Mouse (Mus musculus) testis, adult 2 months (tissue): ENCODE measurements around the gene Fthl17b.
"Not testable (repeated sequence)": the region's sequence is repeated elsewhere in the genome, so short reads cannot be mapped to it uniquely, and the experiment has no call there.

Source experiments
- CTCF ChIP-seq: fragments of 200-500 bp; IDR thresholded peaks from 2 replicates; pipeline ENCODE4 v1.5.1; 2012; ENCODE audit warnings: low read depth, mild to moderate bottlenecking, inconsistent platforms, low read length, moderate library complexity; ENCODE audit not compliant: control insufficient read depth, insufficient read depth, insufficient replicate concordance
- POLR2A ChIP-seq: fragments of 200-500 bp; IDR thresholded peaks from 2 replicates; pipeline ENCODE4 v1.6.1; 2012; ENCODE audit warnings: low read depth, mild to moderate bottlenecking, inconsistent platforms, low read length, moderate library complexity; ENCODE audit not compliant: control insufficient read depth

DNA sequence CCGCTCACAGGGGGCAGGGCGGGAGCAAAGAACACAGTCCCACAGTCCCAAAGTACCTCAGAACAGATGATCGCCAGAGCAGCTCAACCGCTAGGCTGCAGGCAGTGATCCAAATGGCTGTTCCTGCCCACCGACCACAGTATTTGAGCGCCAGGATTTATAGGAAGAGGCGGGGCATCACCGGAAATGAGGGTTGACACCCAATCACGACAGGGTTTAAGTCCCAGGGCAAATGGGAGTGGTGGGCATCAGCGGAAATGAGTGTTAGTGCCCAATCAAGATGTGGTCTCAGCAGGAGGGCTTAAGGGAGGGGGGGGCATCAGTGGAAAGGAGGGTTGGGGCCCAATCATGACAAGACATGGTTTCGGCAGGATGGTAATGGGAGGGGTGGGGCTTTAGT, 13.7 kb upstream of the Fthl17b start, which contains the start of gene Fthl17c:
- TF ChIP-seq POLR2A, CTCF: not testable (repeated sequence)
